Mouse (Mus musculus): Measurements from ENCODE around the gene Slc35d3.
A peak's percentile ranks its signal among the peaks of the same experiment; 100 is the strongest.

Slc35d3 gene

DNA sequence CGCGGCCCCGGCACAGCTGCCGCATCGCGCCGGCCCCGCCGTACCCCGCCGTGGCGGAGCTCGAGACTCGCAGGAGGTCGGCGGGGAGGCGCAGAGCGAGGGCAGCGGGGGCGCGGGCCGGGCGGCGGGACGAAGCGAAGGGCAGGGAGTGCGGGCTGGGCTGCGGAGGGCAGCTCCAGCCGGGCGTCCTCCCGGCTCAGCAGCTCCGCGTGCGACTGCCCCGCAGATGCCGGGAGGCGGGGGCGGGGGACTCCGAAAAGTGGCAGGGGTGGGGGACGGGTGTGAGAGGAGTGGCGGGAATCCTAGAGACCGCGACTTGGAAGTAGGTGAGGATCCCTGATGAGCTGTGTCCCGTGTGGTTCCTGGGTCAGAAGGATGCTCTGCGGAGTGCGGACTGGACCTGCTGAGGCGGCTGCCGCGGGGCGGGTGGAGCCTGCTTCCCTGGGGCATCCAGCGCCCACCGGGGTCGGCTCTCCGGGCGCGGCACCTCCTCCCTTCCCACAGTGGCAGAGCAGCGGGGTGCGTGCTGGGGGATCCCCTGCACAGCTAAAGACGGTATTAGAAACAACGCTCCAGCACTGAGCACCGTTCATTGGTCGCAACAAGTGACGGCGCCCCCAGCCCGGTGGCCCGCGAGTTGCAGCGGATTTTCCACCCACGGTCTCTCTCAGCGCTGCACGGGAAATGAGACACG lies at the start of gene Slc35d3:
Slc35d3 (minus strand) TSS at position 462 of the 694 bp plus-strand sequence.
- peak in 1 of 2 experiments; percentile 21 for DNase-seq (ENCODE audit: low spot score in 2 of 2)

DNA sequence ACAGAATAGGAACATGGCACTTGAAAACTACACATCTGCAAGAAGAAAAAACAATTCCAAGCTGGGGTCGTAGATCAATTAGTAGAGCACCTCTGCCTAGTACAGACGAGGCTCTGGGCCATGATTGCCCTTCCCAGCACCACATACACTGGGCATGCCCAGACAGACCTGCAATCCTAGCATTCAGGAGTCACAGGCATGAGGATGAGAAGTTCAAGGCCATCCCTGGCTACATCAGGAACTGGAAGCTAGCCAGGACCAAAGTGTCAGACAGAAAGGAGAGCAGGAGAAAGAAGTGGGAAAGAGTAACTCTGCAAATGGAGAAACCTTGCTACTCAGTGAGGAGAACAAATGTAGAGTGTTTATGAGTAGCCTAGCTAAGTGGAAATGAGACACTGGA lies 48.9 kb upstream of the Slc35d3 start:
- DNase-seq (ENCODE audit: low spot score in 2 of 2): no peak

DNA sequence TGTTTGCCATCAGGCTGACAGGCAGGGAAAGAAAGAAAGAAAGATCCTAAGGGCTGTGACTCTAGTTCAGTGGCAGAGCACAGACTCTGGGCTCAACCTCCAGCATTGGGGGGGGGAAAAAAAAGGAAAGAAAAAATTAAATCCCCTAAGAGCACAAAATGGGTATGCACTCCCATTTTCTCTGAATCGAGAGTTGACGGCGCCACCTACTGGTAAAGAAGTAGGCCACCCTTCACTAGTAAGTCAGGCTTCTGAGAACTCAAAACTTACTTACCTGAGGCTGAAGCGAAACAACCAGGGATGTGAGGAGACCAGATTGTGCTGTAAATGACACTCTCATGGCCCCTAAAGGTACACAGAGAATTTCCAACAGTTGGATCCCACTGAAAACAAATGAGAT lies 42.7 kb upstream of the Slc35d3 start:
- DNase-seq (ENCODE audit: low spot score in 2 of 2): peak in 1 of 2 experiments; percentile 11

DNA sequence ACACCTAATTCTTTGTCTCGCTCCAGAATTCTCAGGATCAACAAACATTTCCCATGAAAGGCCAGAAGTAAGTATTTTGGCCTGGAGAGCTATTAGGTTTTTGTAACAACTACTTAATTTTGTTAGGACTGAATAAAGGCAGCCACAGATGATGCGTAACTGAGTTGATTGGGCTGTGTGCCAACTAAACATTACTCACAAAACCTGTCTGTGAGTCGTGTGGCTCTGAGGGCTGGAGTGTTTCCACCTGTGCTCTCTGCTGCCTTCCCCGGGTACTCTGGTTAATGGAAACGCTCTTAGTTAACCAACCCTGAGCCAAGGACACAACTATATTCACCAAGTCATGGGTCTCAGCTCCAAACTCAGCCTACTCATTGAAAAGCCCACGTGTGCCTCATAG lies 41.9 kb upstream of the Slc35d3 start:
- DNase-seq (ENCODE audit: low spot score in 2 of 2): no peak

DNA sequence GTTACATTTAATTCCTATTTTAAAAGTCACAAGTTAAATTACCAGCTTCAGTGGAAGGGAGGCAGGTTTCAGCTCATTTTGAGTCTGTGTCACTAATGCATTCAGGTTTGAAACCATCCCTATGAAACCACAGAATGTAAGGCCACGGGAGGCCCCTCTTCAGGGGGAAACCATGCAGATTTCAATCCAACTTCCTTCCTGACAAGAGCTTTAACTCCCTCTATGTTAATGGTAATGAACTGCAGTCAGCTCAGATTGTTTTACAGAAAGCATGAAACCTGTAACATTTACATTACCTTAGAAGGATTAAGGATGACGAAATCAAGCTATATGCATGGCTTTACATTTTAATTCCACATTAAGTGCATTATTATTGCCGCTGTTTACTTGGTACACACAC lies 40.4 kb upstream of the Slc35d3 start:
- DNase-seq (ENCODE audit: low spot score in 2 of 2): no peak

DNA sequence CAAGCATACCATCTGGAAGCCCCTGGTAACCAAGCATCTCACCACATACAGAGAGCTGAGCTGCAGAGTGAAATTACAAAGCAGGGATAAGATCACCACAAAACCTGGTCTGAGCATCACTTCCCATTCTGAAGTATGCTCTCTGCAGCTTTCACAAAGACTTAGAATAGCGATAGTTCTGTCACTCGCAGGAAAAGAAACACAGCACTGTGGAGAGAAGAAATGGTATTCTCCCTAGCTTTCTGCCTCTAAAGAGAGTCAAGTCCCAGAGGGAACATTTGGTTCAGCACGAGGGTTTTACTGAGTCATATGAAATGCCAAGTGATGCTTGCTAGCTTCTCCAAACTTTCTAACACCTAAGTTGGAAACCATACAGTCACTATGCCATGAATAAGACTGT lies 38.6 kb upstream of the Slc35d3 start:
- no peak for DNase-seq (ENCODE audit: low spot score in 2 of 2)

DNA sequence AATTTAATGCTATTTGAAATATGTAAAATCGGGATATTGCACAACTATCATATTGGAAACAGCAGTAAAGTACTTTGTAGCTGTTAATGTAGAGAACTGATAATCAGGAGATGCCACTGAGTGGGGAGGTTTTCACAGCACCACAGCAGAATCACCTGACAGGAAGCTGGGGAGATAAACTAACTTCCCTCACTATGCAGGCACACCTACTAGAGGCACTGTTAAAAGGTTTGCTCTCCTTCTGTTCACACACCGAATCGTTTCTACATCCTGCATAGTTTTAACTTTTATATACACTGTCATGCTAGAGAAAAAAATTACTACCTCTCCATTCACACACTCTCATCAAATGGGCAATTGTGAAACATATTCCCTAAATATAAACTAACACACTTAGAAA lies 35.0 kb upstream of the Slc35d3 start:
- DNase-seq (ENCODE audit: low spot score in 2 of 2): no peak

DNA sequence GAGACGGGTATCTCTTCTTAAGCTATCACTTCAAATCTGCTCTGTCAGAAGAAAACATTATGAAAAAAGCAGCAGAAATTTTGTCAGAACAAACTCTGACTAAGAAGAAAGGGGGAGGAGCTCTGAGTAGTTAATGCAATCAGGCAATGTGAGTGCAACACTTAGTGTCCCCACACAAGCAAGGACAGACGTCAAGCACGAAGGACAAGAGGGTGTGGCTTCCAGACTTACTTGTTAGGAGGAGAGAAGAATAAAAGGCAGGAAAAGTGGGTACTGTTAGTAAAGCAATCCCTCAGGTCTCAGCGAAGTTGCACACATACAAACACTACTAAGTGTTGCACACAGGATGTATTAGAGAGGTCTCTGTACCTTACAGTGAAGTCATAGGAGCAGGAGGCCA lies 33.1 kb upstream of the Slc35d3 start:
- DNase-seq (ENCODE audit: low spot score in 2 of 2): no peak

DNA sequence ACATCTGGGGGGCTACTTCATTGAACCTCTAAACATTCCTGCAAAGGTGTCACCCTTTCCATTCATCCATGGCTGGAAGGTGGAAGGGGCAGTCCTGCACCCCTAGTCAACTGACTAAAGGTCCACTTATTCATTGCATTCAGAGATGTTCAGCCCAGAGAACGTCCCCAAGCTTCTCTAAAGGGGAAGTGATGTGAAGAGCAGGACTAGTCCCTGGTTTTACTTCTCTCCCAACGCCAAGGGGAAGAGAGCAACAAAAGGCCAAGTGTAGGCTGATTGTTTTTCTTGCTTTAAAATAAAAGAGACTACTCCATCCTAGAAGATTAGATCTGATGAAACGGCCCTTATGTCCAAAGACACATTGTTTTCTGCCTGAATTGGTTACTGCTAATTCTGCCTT lies 29.2 kb upstream of the Slc35d3 start:
- no peak for DNase-seq (ENCODE audit: low spot score in 2 of 2)

DNA sequence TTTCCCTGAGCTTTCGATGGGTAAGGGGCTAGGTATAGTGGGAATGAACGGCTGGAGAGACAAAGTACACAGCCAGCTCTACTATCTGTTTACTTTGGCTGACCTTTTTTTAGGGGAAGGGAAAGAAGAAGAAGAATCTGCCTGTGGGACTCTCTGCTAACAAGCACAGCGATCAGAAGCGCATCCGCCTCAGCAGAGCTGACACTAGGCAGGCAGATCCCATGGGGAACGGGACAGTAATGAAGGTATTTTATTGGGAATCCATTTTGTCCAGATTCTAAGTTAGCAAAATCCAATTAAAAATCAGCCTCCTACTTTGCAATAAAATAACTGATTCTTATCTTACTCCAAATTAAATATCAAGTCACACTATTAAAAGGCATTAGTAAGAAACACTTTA lies 27.9 kb upstream of the Slc35d3 start:
- no peak for DNase-seq (ENCODE audit: low spot score in 2 of 2)

DNA sequence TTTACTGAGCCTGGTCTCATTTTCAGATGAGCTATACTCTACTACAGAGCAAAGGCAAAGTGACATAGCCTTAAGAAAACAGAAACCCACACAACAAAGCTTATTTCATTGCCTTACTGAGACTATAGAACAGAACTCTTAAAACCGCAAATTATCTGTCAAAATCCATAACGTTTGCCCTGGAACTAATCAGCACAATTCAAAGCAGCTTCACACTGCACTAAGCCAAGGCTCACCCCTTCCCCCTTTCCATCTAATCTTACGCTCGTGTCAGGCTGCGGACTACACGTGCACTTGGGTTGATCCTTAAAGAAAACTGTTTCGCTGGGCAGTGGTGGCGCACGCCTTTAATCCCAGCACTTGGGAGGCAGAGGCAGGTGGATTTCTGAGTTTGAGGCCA lies 26.4 kb upstream of the Slc35d3 start:
- no peak for DNase-seq (ENCODE audit: low spot score in 2 of 2)

DNA sequence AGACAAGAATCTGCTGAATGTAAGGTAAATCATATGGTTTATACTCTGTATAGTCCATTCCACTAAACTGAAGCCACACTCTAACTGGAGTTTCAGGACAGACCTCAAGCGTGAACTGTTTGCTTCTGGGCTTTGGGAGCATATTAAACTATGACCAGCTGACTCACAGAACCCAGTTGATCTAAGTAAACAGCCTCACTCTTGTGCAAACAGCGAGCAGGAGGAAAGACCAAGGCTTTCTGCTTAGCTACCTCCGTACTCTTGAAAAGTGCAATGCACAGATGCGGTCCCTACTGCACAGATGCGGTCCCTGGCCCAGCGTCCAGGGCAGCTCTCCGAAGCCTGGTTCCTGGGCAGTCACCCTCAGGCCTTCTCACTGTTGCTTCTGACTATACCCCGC lies 26.0 kb upstream of the Slc35d3 start:
- peak; percentile 19 to 23 for DNase-seq (ENCODE audit: low spot score in 2 of 2)

DNA sequence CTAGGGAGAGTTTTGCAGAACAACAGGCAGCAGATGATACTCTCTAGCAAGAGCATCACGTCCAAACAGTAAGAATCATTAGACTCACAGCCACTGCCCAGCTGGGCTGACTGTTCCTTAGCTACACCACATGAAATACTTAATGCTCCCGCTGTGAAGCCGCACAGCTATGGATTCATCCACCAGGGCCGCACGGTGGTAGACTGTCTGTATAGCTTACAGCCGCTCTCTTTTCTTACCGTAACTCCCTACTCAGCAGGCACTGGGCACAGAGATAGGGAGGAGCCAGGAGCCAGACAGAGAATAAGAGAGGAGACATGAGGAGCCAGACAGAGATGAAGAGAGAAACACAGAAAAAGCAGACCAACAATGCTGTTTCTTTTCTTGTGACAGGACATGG lies 25.4 kb upstream of the Slc35d3 start:
- no peak for DNase-seq (ENCODE audit: low spot score in 2 of 2)

DNA sequence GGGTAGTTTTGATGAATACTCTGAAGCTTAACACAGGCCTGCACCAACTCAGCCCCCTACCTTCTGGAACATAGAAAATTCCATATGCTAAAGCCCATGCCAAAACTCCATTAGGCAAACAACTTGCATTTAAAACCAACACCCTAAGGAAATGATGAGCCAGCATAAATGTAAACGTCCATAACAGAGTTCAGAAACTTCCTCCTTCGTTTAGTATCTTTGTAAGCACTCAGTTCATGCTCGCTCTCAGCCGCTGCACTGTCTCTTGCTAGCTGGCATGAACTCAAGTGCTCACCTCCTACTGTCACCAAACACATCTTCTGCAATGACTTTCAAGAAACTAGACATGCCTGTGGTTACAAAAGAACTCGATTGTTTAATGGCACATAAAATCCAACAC lies 24.1 kb upstream of the Slc35d3 start:
- DNase-seq (ENCODE audit: low spot score in 2 of 2): no peak

DNA sequence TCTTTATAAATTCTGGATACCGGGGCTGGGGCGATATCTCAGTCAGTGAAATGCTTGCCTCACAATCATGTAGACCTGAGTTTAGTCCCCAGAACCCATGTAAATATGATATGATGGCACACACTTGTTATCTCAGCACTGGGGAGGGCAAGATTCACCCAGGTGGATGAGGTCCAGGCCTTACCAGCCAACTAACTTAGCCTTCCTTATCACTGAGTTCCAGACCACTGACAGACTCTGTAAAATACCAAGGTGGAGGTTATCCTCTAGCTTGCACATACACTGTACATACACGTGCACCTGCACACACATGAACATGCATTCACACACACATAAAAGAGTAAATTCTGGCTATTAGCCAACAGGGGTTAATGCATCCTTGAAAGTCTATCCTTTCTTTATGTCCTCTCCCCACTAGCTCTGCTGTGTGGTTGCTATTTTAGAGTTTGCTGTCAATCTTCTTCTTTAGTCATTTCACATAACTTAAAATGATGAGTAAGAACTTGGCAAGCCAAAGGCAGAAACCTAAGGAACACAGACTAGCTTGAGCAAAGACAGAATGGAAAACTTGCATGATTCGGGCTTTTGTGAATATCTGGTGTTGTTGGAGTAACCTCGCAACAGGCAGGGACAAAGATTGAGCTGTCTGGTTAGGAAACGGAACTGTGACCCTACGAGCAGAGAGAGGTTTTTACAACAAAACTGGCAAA lies 4.5 kb upstream of the Slc35d3 start:
- no peak for DNase-seq (ENCODE audit: low spot score in 2 of 2)

DNA sequence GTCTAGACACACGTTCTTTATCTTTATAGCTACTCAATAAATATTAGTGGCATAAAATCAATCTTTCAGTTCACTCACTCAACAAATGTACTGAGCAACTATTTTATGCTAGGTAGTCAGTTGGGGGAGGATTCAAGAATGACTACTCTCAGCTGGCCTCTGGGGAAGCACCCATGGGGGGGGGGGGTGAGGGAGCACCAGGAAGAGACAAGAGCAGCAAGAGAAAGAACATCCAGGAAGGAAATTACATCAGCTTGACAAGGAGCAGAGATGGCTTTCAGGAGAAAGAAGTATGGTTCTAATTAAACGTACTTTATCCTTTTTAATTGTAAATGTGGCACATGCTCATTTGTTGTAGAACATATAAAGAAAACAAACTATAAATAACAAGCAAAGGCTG lies 2.4 kb upstream of the Slc35d3 start:
- DNase-seq (ENCODE audit: low spot score in 2 of 2): no peak

DNA sequence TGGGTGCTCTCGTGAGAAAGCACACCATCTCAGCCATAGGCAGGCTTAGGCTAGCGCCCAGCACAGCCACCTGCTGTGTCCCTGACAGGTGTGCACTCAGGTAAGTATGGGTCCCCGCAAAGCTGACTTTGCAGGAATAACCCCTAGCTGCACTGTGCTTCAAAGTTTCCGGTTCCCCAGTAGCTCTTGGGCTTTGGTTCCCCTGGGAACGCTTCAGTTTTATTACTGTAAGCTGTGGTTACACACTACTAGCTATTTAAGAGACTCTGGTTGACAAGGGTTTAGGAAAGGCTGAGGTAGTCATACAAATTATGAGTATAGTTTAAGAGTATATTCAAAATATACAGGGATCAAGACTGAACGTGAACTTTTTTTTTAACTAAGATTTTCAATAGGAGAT lies 1.5 kb upstream of the Slc35d3 start:
- DNase-seq (ENCODE audit: low spot score in 2 of 2): no peak

DNA sequence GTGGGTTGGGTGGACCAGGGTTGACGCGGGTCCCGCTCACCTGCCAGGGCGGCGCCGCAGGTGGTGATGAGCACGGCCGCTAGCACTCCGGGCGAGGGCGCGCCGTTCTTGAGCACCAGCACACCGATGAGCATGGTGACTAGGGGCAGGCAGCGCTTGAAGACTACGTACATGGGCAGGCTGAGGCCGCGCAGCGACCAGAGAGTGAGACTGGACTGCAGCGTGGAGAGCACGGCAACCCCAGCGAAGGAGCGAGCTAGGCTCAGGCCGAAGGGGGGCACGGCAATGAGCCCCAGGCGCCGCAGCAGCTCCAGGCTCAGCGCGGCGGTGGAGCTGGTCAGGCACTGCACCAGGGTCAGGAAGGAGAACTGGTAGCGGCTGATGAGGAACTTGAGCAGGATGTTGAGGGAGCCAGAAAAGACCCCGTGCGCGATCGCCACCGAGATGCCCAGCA lies 688 bp downstream of the Slc35d3 start:
- peak in 1 of 2 experiments; percentile 22 for DNase-seq (ENCODE audit: low spot score in 2 of 2)

DNA sequence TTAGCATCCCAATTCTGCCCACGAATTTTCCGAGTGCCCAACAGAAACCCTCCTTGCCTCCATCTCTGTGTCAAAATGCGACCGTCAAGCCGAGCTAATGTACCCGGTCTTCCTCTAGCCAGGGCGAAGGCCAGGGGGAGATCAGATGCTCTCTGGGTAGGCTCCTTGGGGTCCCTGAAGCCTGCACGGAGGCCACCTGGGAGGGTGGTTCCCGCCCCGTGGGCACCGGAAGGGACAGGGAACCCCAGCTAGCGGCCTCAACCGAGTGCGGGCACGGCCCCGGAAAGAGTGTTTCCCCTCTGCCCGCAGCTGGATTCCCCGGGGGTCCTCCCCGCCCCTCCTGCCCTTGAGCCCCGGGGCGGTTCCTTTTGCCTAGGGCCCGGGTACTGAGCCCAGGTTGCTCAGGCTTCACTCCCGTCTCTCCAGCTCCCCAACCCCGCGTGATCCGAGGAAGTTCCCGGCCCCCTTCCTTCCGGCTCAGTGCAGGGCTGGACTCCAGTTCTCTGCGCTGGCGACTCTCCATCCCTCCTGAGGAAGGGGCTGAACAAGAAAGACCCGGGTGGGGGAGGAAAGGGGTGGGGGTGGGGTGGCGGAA lies 1.4 kb downstream of the Slc35d3 start:
- DNase-seq (ENCODE audit: low spot score in 2 of 2): no peak

DNA sequence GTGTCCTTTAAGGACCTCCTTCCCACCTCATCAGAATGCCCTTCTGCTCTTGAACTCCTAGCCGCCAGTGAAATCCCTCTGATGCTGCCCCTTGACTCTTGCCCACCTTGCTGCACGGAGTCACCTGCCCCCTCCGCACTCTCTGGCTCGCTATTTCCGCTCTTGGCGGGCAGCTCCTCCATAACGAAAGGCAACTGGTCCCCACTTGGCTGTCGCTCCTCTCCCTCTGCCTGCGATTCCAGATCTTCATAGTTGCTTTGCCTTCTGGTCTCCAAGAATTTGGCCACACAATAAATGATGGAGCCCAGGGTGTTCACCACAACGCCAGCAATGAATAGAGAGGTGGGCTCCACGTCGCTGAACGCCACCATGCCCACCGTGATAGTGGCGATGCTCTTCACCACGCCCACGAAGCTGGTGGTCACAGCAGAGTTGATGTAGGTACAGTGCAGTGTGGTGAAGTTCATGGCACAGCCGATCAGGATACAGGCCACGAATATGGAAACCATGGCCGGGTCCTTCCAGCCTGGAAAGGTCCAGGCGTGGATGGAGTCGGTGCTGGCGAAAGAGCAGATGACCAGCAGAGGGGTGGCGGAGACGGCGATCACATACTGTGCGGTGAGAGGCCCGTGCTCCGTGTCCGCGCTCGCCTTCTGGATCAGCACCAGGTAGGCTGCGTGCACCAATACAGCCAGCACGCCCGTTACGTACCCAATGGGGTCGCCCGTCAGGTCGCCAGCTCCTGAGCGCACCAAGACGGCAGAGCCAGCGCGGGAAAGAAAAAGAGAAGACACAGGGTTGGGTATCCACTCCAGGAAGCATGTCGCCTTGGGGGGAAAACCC lies 2.1 kb downstream of the Slc35d3 start:
- peak in 1 of 2 experiments; percentile 11 for DNase-seq (ENCODE audit: low spot score in 2 of 2)

DNA sequence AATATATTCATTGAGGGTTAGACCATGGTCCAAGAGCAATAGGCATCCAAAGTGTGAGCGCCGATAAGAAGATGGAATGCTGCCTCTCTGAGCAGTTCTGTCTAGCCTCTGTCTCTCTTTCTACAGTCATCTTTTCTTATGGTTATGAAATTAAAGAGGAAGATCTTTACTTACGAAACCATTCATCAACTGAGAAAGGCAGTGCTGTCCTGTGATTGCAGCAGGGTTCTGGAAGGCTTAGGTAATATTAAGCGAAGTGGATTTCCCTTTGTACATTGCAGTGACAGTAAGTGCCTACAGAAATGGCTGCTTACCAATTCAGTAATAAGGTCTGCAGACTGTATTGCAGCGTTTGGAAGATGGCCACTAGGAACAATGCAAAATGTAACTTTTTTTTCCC lies 11.4 kb downstream of the Slc35d3 start:
- no peak for DNase-seq (ENCODE audit: low spot score in 2 of 2)

Data from urinary bladder, adult 18-20 months (tissue).